Mouse (Mus musculus): ENCODE measurements around the gene Fam162b. TPM values are rescaled to one million over a fixed set of nuclear protein-coding genes. Genes with fewer than 3 reads are reported as not detected.

The Fam162b gene
- total RNA-seq, 2 experiments from 2014 or later: not detected

Other genes starting within 250 kb of the Fam162b start
- not detected for gene Gm49339, start 109.9 kb downstream of the Fam162b start, total RNA-seq (2021)
- not detected for gene Lilr4b, start 109.9 kb downstream of the Fam162b start, total RNA-seq (2021)
- under 1 TPM; 0.22 to 0.26 TPM for gene Lilrb4a, start 99.6 kb downstream of the Fam162b start, total RNA-seq (2021)
- not detected for gene Gprc6a, start 40.9 kb upstream of the Fam162b start, total RNA-seq (2021)
- not detected for gene Rfx6, start 87.2 kb upstream of the Fam162b start, total RNA-seq (2021)